Mouse (Mus musculus) MEL (cell line): Measurements from ENCODE around the gene Gm4707. TPM values are rescaled to one million over a fixed set of nuclear protein-coding genes. Genes with fewer than 3 reads are reported as not detected.
"Not testable (repeated sequence)": the region's sequence is repeated elsewhere in the genome, so short reads cannot be mapped to it uniquely, and the experiment has no call there.

Experiments
- DNase-seq: peaks from one replicate; pipeline ENCODE4 v3.0.0; 2011; ENCODE audit warnings: low read depth, low spot score
- H3K27ac ChIP-seq: 2 replicates; pipeline ENCODE4 v1.5.1; 2012; ENCODE audit warnings: low read depth, mild to moderate bottlenecking, control low read depth, low read length, moderate library complexity; ENCODE audit not compliant: control insufficient read depth
- H3K27me3 ChIP-seq, 2 experiments: fragments of 150-350 bp in 1 of 2; sonication (generic) in 1 of 2; 2 replicates each; pipeline ENCODE4 v1.6.1; 2012; ENCODE audit warnings: low read length in 2 of 2, mild to moderate bottlenecking in 2 of 2, improper control_type of control experiment in 1 of 2, moderate library complexity in 1 of 2; ENCODE audit not compliant: insufficient read depth in 2 of 2, control insufficient read depth in 1 of 2
- H3K36me3 ChIP-seq, 2 experiments: 2 replicates each; pipeline ENCODE4 v1.6.1; 2012 to 2014; ENCODE audit warnings: low read length in 2 of 2, improper control_type of control experiment in 1 of 2, inconsistent platforms in 1 of 2, mild to moderate bottlenecking in 1 of 2; ENCODE audit not compliant: insufficient read depth in 2 of 2, control insufficient read depth in 1 of 2
- H3K4me1 ChIP-seq, 2 experiments: fragments of 150-350 bp in 1 of 2; sonication (generic) in 1 of 2; 2 replicates each; pipeline ENCODE4 v1.6.1; 2012; ENCODE audit warnings: low read length in 2 of 2, improper control_type of control experiment in 1 of 2, mild to moderate bottlenecking in 1 of 2; ENCODE audit not compliant: insufficient read depth in 2 of 2, control insufficient read depth in 1 of 2
- H3K4me3 ChIP-seq, 2 experiments: fragments of 150-350 bp in 1 of 2; sonication (generic) in 1 of 2; 2 replicates each; pipeline ENCODE4 v1.5.1; 2012; ENCODE audit warnings: low read depth in 2 of 2, low read length in 2 of 2, mild to moderate bottlenecking in 2 of 2, moderate library complexity in 2 of 2, control low read depth in 1 of 2, improper control_type of control experiment in 1 of 2; ENCODE audit not compliant: control insufficient read depth in 1 of 2, insufficient read depth in 1 of 2
- H3K79me2 ChIP-seq: 2 replicates; pipeline ENCODE4 v1.6.1; 2012; ENCODE audit warnings: mild to moderate bottlenecking, low read length, moderate library complexity; ENCODE audit not compliant: control insufficient read depth, poor library complexity, insufficient read depth
- H3K9ac ChIP-seq: 2 replicates; pipeline ENCODE4 v1.6.1; 2012; ENCODE audit warnings: low read depth, mild to moderate bottlenecking, control low read depth, low read length, moderate library complexity; ENCODE audit not compliant: control insufficient read depth, poor library complexity, severe bottlenecking
- H3K9me3 ChIP-seq: fragments of 150-350 bp; sonication (generic); replicated peaks from 2 replicates; pipeline ENCODE4 v1.6.1; 2012; ENCODE audit warnings: mild to moderate bottlenecking, low read length, improper control_type of control experiment, moderate library complexity; ENCODE audit not compliant: insufficient read depth
- CHD1 ChIP-seq: IDR thresholded peaks from 2 replicates; pipeline ENCODE4 v1.6.1; 2012; ENCODE audit warnings: low read depth, mild to moderate bottlenecking, inconsistent platforms, low read length, improper control_type of control experiment
- E2F4 ChIP-seq: IDR thresholded peaks from 2 replicates; pipeline ENCODE4 v1.6.1; 2011; ENCODE audit warnings: low read depth, low read length, improper control_type of control experiment, borderline replicate concordance
- ELF1 ChIP-seq: IDR thresholded peaks from 2 replicates; pipeline ENCODE4 v1.6.1; 2014; ENCODE audit warnings: low read depth, mild to moderate bottlenecking, inconsistent platforms, low read length, improper control_type of control experiment, moderate library complexity
- EP300 ChIP-seq, 2 experiments: IDR thresholded peaks; 2 replicates each; pipeline ENCODE4 v1.6.1; 2011; ENCODE audit warnings: improper control_type of control experiment in 2 of 2, low read length in 2 of 2, low read depth in 1 of 2, mild to moderate bottlenecking in 1 of 2
- ETS1 ChIP-seq: IDR thresholded peaks from 2 replicates; pipeline ENCODE4 v1.6.1; 2012; ENCODE audit warnings: low read depth, mild to moderate bottlenecking, inconsistent platforms, low read length, improper control_type of control experiment, moderate library complexity
- GABPA ChIP-seq: IDR thresholded peaks from 2 replicates; pipeline ENCODE4 v1.6.1; 2012; ENCODE audit warnings: low read depth, mild to moderate bottlenecking, inconsistent platforms, low read length, improper control_type of control experiment, moderate library complexity
- GATA1 ChIP-seq: IDR thresholded peaks from 2 replicates; pipeline ENCODE4 v1.6.1; 2011; ENCODE audit warnings: low read depth, low read length, improper control_type of control experiment
- HCFC1 ChIP-seq: IDR thresholded peaks from 2 replicates; pipeline ENCODE4 v1.6.1; 2012; ENCODE audit warnings: low read depth, mild to moderate bottlenecking, inconsistent platforms, low read length, improper control_type of control experiment, moderate library complexity
- JUND ChIP-seq: IDR thresholded peaks from 2 replicates; pipeline ENCODE4 v1.6.1; 2011; ENCODE audit warnings: low read depth, mild to moderate bottlenecking, improper control_type of control experiment, low read length
- MAX ChIP-seq: IDR thresholded peaks from 2 replicates; pipeline ENCODE4 v1.6.1; 2011; ENCODE audit warnings: low read length, improper control_type of control experiment
- MAZ ChIP-seq: IDR thresholded peaks from 2 replicates; pipeline ENCODE4 v1.6.1; 2012; ENCODE audit warnings: low read depth, mild to moderate bottlenecking, inconsistent platforms, low read length, improper control_type of control experiment
- MYC ChIP-seq: IDR thresholded peaks from 2 replicates; pipeline ENCODE4 v1.6.1; 2011; ENCODE audit warnings: low read depth, mild to moderate bottlenecking, low read length, improper control_type of control experiment, moderate library complexity
- NELFE ChIP-seq: IDR thresholded peaks from 2 replicates; pipeline ENCODE4 v1.6.1; 2011; ENCODE audit warnings: low read depth, low read length, improper control_type of control experiment
- POLR2A ChIP-seq, 2 experiments: IDR thresholded peaks; 2 replicates each; pipeline ENCODE4 v1.6.1; 2011 to 2012; ENCODE audit warnings: low read length in 2 of 2, mild to moderate bottlenecking in 2 of 2, control low read depth in 1 of 2, improper control_type of control experiment in 1 of 2, low read depth in 1 of 2, moderate library complexity in 1 of 2; ENCODE audit not compliant: control insufficient read depth in 1 of 2, insufficient read depth in 1 of 2, poor library complexity in 1 of 2
- RAD21 ChIP-seq: IDR thresholded peaks from 2 replicates; pipeline ENCODE4 v1.6.1; 2011; ENCODE audit warnings: mild to moderate bottlenecking, low read depth, low read length, improper control_type of control experiment
- SIN3A ChIP-seq: IDR thresholded peaks from 2 replicates; pipeline ENCODE4 v1.6.1; 2012; ENCODE audit warnings: low read length, improper control_type of control experiment, inconsistent platforms
- SMC3 ChIP-seq: IDR thresholded peaks from 2 replicates; pipeline ENCODE4 v1.6.1; 2011; ENCODE audit warnings: low read depth, low read length, improper control_type of control experiment
- TAL1 ChIP-seq: IDR thresholded peaks from 2 replicates; pipeline ENCODE4 v1.6.1; 2012; ENCODE audit warnings: mild to moderate bottlenecking, inconsistent platforms, low read length, moderate library complexity, mixed read lengths
- TBP ChIP-seq: IDR thresholded peaks from 2 replicates; pipeline ENCODE4 v1.8.0; 2011; ENCODE audit warnings: low read depth, low read length, improper control_type of control experiment
- TCF12 ChIP-seq: IDR thresholded peaks from 2 replicates; pipeline ENCODE4 v1.6.1; 2014; ENCODE audit warnings: low read depth, mild to moderate bottlenecking, inconsistent platforms, low read length, improper control_type of control experiment, moderate library complexity
- USF1 ChIP-seq: IDR thresholded peaks from 2 replicates; pipeline ENCODE4 v1.6.1; 2014; ENCODE audit warnings: low read depth, mild to moderate bottlenecking, inconsistent platforms, low read length, improper control_type of control experiment, moderate library complexity
- ZC3H11A ChIP-seq: IDR thresholded peaks from 2 replicates; pipeline ENCODE4 v1.6.1; 2012; ENCODE audit warnings: low read depth, mild to moderate bottlenecking, inconsistent platforms, low read length, improper control_type of control experiment
- ZKSCAN1 ChIP-seq: IDR thresholded peaks from 2 replicates; pipeline ENCODE4 v1.6.1; 2012; ENCODE audit warnings: low read depth, mild to moderate bottlenecking, inconsistent platforms, low read length, improper control_type of control experiment, moderate library complexity
- polyA plus RNA-seq, 2 experiments: library from polyadenylated mRNA; stranded (reverse) in 1 of 2; unstranded in 1 of 2; fragments of >175 nt in 1 of 2; fragments of >200 nt in 1 of 2; gene quantifications; 2 replicates each; pipeline versions ENCODE4 v1.2.1 to v1.2.4; 2012; ENCODE audit warnings: low replicate concordance in 2 of 2, low read depth in 1 of 2; ENCODE audit not compliant: insufficient read length in 2 of 2, insufficient read depth in 1 of 2, missing spikeins in 1 of 2
- total RNA-seq: library from RNA; depleted of rRNA; stranded (reverse); fragments of 300-350 nt; gene quantifications from 2 replicates; pipeline ENCODE4 v1.2.3, GENCODE M21; 2012

The Gm4707 gene
- total and polyA plus RNA-seq, 3 experiments, result 0.26 to 1.1 TPM; not detected in 1

- Histone ChIP-seq H3K9ac (no peak overlapping the region), H3K27ac (no peak overlapping the region), H3K9me3 (no peaks in the 10 kb centered on the region), H3K79me2 (no peaks in the 10 kb centered on the region), H3K27me3 (no peaks in the 10 kb centered on the region), H3K4me3 (no peak overlapping the region), H3K4me1 (no peaks in the 10 kb centered on the region), H3K36me3 (peaks cover 0 to 44% of the 10 kb centered on the region in 2 experiments; a peak in 2 of 4 replicates)
- TF ChIP-seq ETS1, result no peak
- no peak for TF ChIP-seq MYC
- TF ChIP-seq ELF1, result no peak
- TF ChIP-seq USF1, result no peak
- no peak for TF ChIP-seq NELFE
- no peak for TF ChIP-seq GABPA
- no peak for TF ChIP-seq MAZ
- TF ChIP-seq EP300 (IDR thresholded peaks at IDR 0.05; ENCODE audit: low read depth in 1 of 2, low read length in 2 of 2), result no peak
- TF ChIP-seq SMC3, result no peak
- no peak for TF ChIP-seq HCFC1
- no peak for TF ChIP-seq TBP
- no peak for TF ChIP-seq CHD1
- no peak for TF ChIP-seq MAX
- TF ChIP-seq ZC3H11A, result no peak
- TF ChIP-seq TAL1, result no peak
- TF ChIP-seq JUND, result no peak
- no peak for TF ChIP-seq GATA1
- no peak for TF ChIP-seq TCF12
- no peak for TF ChIP-seq ZKSCAN1
- TF ChIP-seq POLR2A (IDR thresholded peaks at IDR 0.05; ENCODE audit: control insufficient read depth in 1 of 2, insufficient read depth in 1 of 2, low read depth in 1 of 2, low read length in 2 of 2, poor library complexity in 1 of 2), result no peak
- DNase-seq, result no peak
Observed at GRCm38 (mm10) chr17:71444126-71444525, 15.6 kb downstream of the Gm4707 start.

- H3K36me3 ChIP-seq, result peaks cover 0 to 42% of the 10 kb centered on the region in 2 experiments; a peak in 2 of 4 replicates
- no peaks in the 10 kb centered on the region for H3K4me1 ChIP-seq
- H3K27ac ChIP-seq, result no peak overlapping the region
- no peak for DNase-seq
- no peak overlapping the region for H3K9ac ChIP-seq
- TF ChIP-seq E2F4 (no peak), POLR2A (IDR thresholded peaks at IDR 0.05; ENCODE audit: control insufficient read depth in 1 of 2, insufficient read depth in 1 of 2, low read depth in 1 of 2, low read length in 2 of 2, poor library complexity in 1 of 2) (no peak), SIN3A (no peak), JUND (no peak), GATA1 (no peak), USF1 (no peak), RAD21 (no peak), ETS1 (no peak)
- H3K79me2 ChIP-seq, result no peaks in the 10 kb centered on the region
- H3K27me3 ChIP-seq, result no peaks in the 10 kb centered on the region
- H3K9me3 ChIP-seq, result no peaks in the 10 kb centered on the region
- no peak overlapping the region for H3K4me3 ChIP-seq
Observed at GRCm38 (mm10) chr17:71443273-71443672, 16.4 kb downstream of the Gm4707 start.

GRCm38 (mm10) chr17:71422502-71422901 is 37.2 kb downstream of the Gm4707 start:
- H3K4me1 ChIP-seq, H3K9ac ChIP-seq, H3K27ac ChIP-seq, DNase-seq, H3K79me2 ChIP-seq, H3K4me3 ChIP-seq, H3K27me3 ChIP-seq, H3K9me3 ChIP-seq: not testable (repeated sequence)
- H3K36me3 ChIP-seq, result peaks cover 3 to 20% of the 10 kb centered on the region in 2 experiments
